Mouse (Mus musculus) CH12.LX (cell line): ENCODE data around the gene Rnf26. TPM values are rescaled to one million over a fixed set of nuclear protein-coding genes. Genes with fewer than 3 reads are reported as not detected.

ENCODE experiments used
- DNase-seq: peaks from one replicate; pipeline ENCODE4 v3.0.0-alpha.2; 2013; ENCODE audit errors: extremely low read depth
- H3K27ac ChIP-seq: 2 replicates; pipeline ENCODE4 v1.5.1; 2012; ENCODE audit warnings: low read depth, mild to moderate bottlenecking, control low read depth, moderate library complexity; ENCODE audit not compliant: insufficient read depth
- H3K27me3 ChIP-seq: replicated peaks from 2 replicates; pipeline ENCODE3; 2012; ENCODE audit warnings: inconsistent platforms
- H3K36me3 ChIP-seq, 2 experiments: replicated peaks in 1 of 2; 2 replicates each; pipeline versions ENCODE3 to v1.6.1; 2012; ENCODE audit warnings: inconsistent platforms in 1 of 2, low read length in 1 of 2, mild to moderate bottlenecking in 1 of 2, mixed read lengths in 1 of 2, moderate library complexity in 1 of 2; ENCODE audit not compliant: control insufficient read depth in 1 of 2, insufficient read depth in 1 of 2
- H3K4me1 ChIP-seq, 2 experiments: 2 replicates each; pipeline ENCODE4 v1.6.1; 2012; ENCODE audit warnings: inconsistent platforms in 1 of 2, moderate library complexity in 1 of 2; ENCODE audit not compliant: insufficient read depth in 2 of 2, control insufficient read depth in 1 of 2
- H3K4me2 ChIP-seq: 2 replicates; pipeline ENCODE4 v1.6.1; 2012; ENCODE audit warnings: low read depth, mild to moderate bottlenecking, control low read depth; ENCODE audit not compliant: poor library complexity, insufficient read depth, severe bottlenecking
- H3K4me3 ChIP-seq, 3 experiments: fragments of 150-350 bp in 1 of 3; sonication (generic) in 1 of 3; replicated peaks in 1 of 3; 2 replicates each; pipeline versions ENCODE3 to v1.5.1; 2011 to 2012; ENCODE audit warnings: low read depth in 2 of 3, low read length in 2 of 3, mild to moderate bottlenecking in 2 of 3, moderate library complexity in 2 of 3, control low read depth in 1 of 3, improper control_type of control experiment in 1 of 3, inconsistent platforms in 1 of 3, mixed read lengths in 1 of 3; ENCODE audit not compliant: poor library complexity in 1 of 3
- H3K79me2 ChIP-seq: replicated peaks from 2 replicates; pipeline ENCODE4 v1.6.1; 2012; ENCODE audit warnings: mild to moderate bottlenecking, moderate library complexity; ENCODE audit not compliant: control insufficient read depth, poor library complexity, insufficient read depth, severe bottlenecking; ENCODE audit errors: extremely low read depth
- H3K9ac ChIP-seq: 2 replicates; pipeline ENCODE4 v1.6.1; 2012; ENCODE audit warnings: low read depth, mild to moderate bottlenecking, control low read depth, moderate library complexity; ENCODE audit not compliant: insufficient read depth
- H3K9me3 ChIP-seq: replicated peaks from 2 replicates; pipeline ENCODE3; 2012; ENCODE audit warnings: low read length, inconsistent platforms, mixed read lengths
- E2F4 ChIP-seq: IDR thresholded peaks from 2 replicates; pipeline ENCODE4 v1.6.1; 2011; ENCODE audit warnings: low read depth, low read length, improper control_type of control experiment; ENCODE audit not compliant: insufficient replicate concordance
- GABPA ChIP-seq: IDR thresholded peaks from 2 replicates; pipeline ENCODE4 v1.6.1; 2012; ENCODE audit warnings: low read depth, low read length, improper control_type of control experiment, inconsistent platforms; ENCODE audit not compliant: insufficient replicate concordance
- JUND ChIP-seq: conservative IDR thresholded peaks from 2 replicates; pipeline ENCODE4 v1.6.1; 2011; ENCODE audit warnings: low read depth, low read length, improper control_type of control experiment
- MAZ ChIP-seq: IDR thresholded peaks from 2 replicates; pipeline ENCODE4 v1.6.1; 2012; ENCODE audit warnings: low read depth, mild to moderate bottlenecking, inconsistent platforms, low read length, improper control_type of control experiment, moderate library complexity
- MEF2A ChIP-seq: IDR thresholded peaks from 2 replicates; pipeline ENCODE4 v1.6.1; 2014; ENCODE audit warnings: low read depth, mild to moderate bottlenecking, inconsistent platforms, low read length, improper control_type of control experiment, borderline replicate concordance
- PAX5 ChIP-seq: IDR thresholded peaks from 2 replicates; pipeline ENCODE4 v1.6.1; 2012; ENCODE audit warnings: low read length, inconsistent platforms, mixed read lengths
- POLR2A ChIP-seq: IDR thresholded peaks from 2 replicates; pipeline ENCODE4 v1.6.1; 2011; ENCODE audit warnings: low read depth, mild to moderate bottlenecking, improper control_type of control experiment, low read length
- SMC3 ChIP-seq: IDR thresholded peaks from 2 replicates; pipeline ENCODE4 v1.6.1; 2011; ENCODE audit warnings: low read depth, low read length, improper control_type of control experiment
- UBTF ChIP-seq: IDR thresholded peaks from 2 replicates; pipeline ENCODE4 v1.6.1; 2012; ENCODE audit warnings: low read depth, mild to moderate bottlenecking, inconsistent platforms, low read length, improper control_type of control experiment, moderate library complexity
- USF1 ChIP-seq: IDR thresholded peaks from 2 replicates; pipeline ENCODE4 v1.6.1; 2014; ENCODE audit warnings: low read depth, mild to moderate bottlenecking, inconsistent platforms, low read length, improper control_type of control experiment
- ZMIZ1 ChIP-seq: IDR thresholded peaks from 2 replicates; pipeline ENCODE4 v1.6.1; 2012; ENCODE audit warnings: low read depth, mild to moderate bottlenecking, inconsistent platforms, low read length, improper control_type of control experiment
- ZNF384 ChIP-seq: IDR thresholded peaks from 2 replicates; pipeline ENCODE4 v1.6.1; 2012; ENCODE audit warnings: low read depth, low read length, improper control_type of control experiment, inconsistent platforms
- dilution Hi-C: fragments of 300-500 bp; cut with MboI; formaldehyde crosslinking; loops from 2 replicates; pipeline ENCODE4 v1.14.3; 2020; ENCODE audit warnings: low sequenced_read_pairs; ENCODE audit not compliant: extremely low pct_unique_long_range_greater_than_20kb, extremely low pct_ligation_motif_present
- in situ Hi-C: fragments of 300-500 bp; cut with MboI; formaldehyde crosslinking; loops from 3 replicates; pipeline ENCODE4 v1.14.3; 2019; ENCODE audit warnings: low sequenced_read_pairs, low pct_ligation_motif_present, low pct_unique_long_range_greater_than_20kb, mixed read lengths
- polyA plus RNA-seq: library from polyadenylated mRNA; unstranded; fragments of >175 nt; gene quantifications from 2 replicates; pipeline ENCODE4 v1.2.1, GENCODE M21; 2012; ENCODE audit warnings: low read depth; ENCODE audit not compliant: insufficient read length
- total RNA-seq, 2 experiments: library from RNA; depleted of rRNA; stranded (reverse); fragments of 300-350 nt in 1 of 2; fragments of >200 nt in 1 of 2; gene quantifications; 2 replicates each; pipeline ENCODE4 v1.2.3; 2012 to 2014

Rnf26 gene
- total and polyA plus RNA-seq, 3 experiments = 11.7 to 40.0 (median 15.3) TPM

- Histone ChIP-seq H3K4me1 (no peaks in the 10 kb centered on the region), H3K4me2 (no peak overlapping the region), H3K27ac (no peak overlapping the region), H3K9ac (no peak overlapping the region), H3K27me3 (peaks cover 75% of the 10 kb centered on the region), H3K9me3 (no peaks in the 10 kb centered on the region), H3K36me3 (no peaks in the 10 kb centered on the region), H3K79me2 (no peaks in the 10 kb centered on the region), H3K4me3 (no peak overlapping the region)
- DNase-seq = no peak
- dilution Hi-C loops (no loop called here), in situ Hi-C loops (loop anchor here (5.0 kb wide), 1 partner anchor 51 kb away; no protein-coding TSS in a partner anchor)
- no peak for TF ChIP-seq E2F4
- TF ChIP-seq MEF2A = no peak
- no peak for TF ChIP-seq ZNF384
- TF ChIP-seq POLR2A = no peak
- no peak for TF ChIP-seq GABPA
- no peak for TF ChIP-seq ZMIZ1
Measured at GRCm38 (mm10) chr9:44047571-44048490, 65.5 kb downstream of the Rnf26 start.

- Histone ChIP-seq H3K9me3 (no peaks in the 10 kb centered on the region), H3K4me1 (no peaks in the 10 kb centered on the region), H3K27me3 (peaks cover 80% of the 10 kb centered on the region), H3K4me3 (no peak overlapping the region), H3K4me2 (no peak overlapping the region), H3K9ac (no peak overlapping the region), H3K36me3 (no peaks in the 10 kb centered on the region), H3K27ac (no peak overlapping the region), H3K79me2 (no peaks in the 10 kb centered on the region)
- dilution Hi-C loops = no loop called here
- in situ Hi-C loops = loop anchor here (5.0 kb wide), 1 partner anchor 50 kb away; no protein-coding TSS in a partner anchor
- DNase-seq = no peak
- TF ChIP-seq GABPA (no peak), UBTF (no peak), USF1 (no peak), SMC3 (no peak), JUND (no peak), PAX5 (no peak), MAZ (no peak)
Measured at GRCm38 (mm10) chr9:44047071-44047470, 66.2 kb downstream of the Rnf26 start.

- Histone ChIP-seq H3K79me2 (no peaks in the 10 kb centered on the region), H3K27me3 (peaks cover 80% of the 10 kb centered on the region), H3K27ac (no peak overlapping the region), H3K4me1 (no peaks in the 10 kb centered on the region), H3K4me3 (no peak overlapping the region), H3K4me2 (no peak overlapping the region), H3K36me3 (no peaks in the 10 kb centered on the region), H3K9me3 (no peaks in the 10 kb centered on the region), H3K9ac (no peak overlapping the region)
- dilution Hi-C loops = no loop called here
- DNase-seq = no peak
- in situ Hi-C loops = loop anchor here (5.0 kb wide), 1 partner anchor 49 kb away; no protein-coding TSS in a partner anchor
- no peak for TF ChIP-seq GABPA
Measured at GRCm38 (mm10) chr9:44046426-44046825, 66.9 kb downstream of the Rnf26 start.
